Mouse (Mus musculus) heart, embryonic 10.5 days (tissue): ENCODE results near the gene Sox5. TPM values are rescaled to one million over a fixed set of nuclear protein-coding genes. Genes with fewer than 3 reads are reported as not detected.

Experiments
- DNase-seq: peaks from one replicate; pipeline ENCODE4 v3.0.0-alpha.2; 2017; ENCODE audit warnings: low spot score
- H3K27ac ChIP-seq: fragments of 300-500 bp; sonication (generic); 2 replicates; pipeline ENCODE4 v1.5.1; 2016; ENCODE audit warnings: mild to moderate bottlenecking
- H3K27me3 ChIP-seq: fragments of 300-500 bp; sonication (generic); 2 replicates; pipeline ENCODE4 v1.6.1; 2016; ENCODE audit warnings: mild to moderate bottlenecking; ENCODE audit not compliant: poor library complexity, insufficient read depth, severe bottlenecking
- H3K36me3 ChIP-seq: fragments of 300-500 bp; sonication (generic); 2 replicates; pipeline ENCODE4 v1.6.1; 2016; ENCODE audit warnings: mild to moderate bottlenecking, moderate library complexity
- H3K4me1 ChIP-seq: fragments of 300-500 bp; sonication (generic); 2 replicates; pipeline ENCODE4 v1.6.1; 2016; ENCODE audit warnings: mild to moderate bottlenecking
- H3K4me3 ChIP-seq: fragments of 300-500 bp; sonication (generic); 2 replicates; pipeline ENCODE4 v1.5.1; 2016; ENCODE audit warnings: mild to moderate bottlenecking, moderate library complexity
- H3K9me3 ChIP-seq: fragments of 300-500 bp; sonication (generic); 2 replicates; pipeline ENCODE4 v1.6.1; 2016; ENCODE audit warnings: mild to moderate bottlenecking, moderate library complexity
- WGBS: fragments of 180-500 bp; shearing (Covaris S2); methylation state at CpG from one replicate; pipeline ENCODE4 v1.1.7; 2016; 5-methylcytosine and 5-hydroxymethylcytosine counted together
- polyA plus RNA-seq: library from polyadenylated mRNA; unstranded; fragments of >200 nt; fragmentation: Nextera tagmentation; extraction: Ambion mirVana; gene quantifications from 2 replicates; pipeline ENCODE4 v1.2.1, GENCODE M21; 2016

Gene Sox5
- polyA plus RNA-seq, 1 experiment from 2014 or later = 17.1 TPM

GRCm38 (mm10) chr6:143960487-143960886 is 821.3 kb downstream of the Sox5 start:
- Histone ChIP-seq H3K36me3 (no peaks in the 10 kb centered on the region), H3K4me1 (no peaks in the 10 kb centered on the region), H3K27me3 (no peaks in the 10 kb centered on the region), H3K9me3 (no peaks in the 10 kb centered on the region), H3K27ac (no peak overlapping the region), H3K4me3 (no peak overlapping the region)
- no peak for DNase-seq
- WGBS = 91% methylated on average over 11 of the region's 11 CpGs

- no peaks in the 10 kb centered on the region for H3K9me3 ChIP-seq
- no peaks in the 10 kb centered on the region for H3K4me1 ChIP-seq
- H3K36me3 ChIP-seq = no peaks in the 10 kb centered on the region
- H3K27me3 ChIP-seq = no peaks in the 10 kb centered on the region
- no peak for DNase-seq
- WGBS = 85% methylated on average over 8 of the region's 8 CpGs
- no peak overlapping the region for H3K27ac ChIP-seq
- H3K4me3 ChIP-seq = no peak overlapping the region
Observed at GRCm38 (mm10) chr6:143960081-143960480, 821.7 kb downstream of the Sox5 start.

- Histone ChIP-seq H3K4me1 (no peaks in the 10 kb centered on the region), H3K9me3 (no peaks in the 10 kb centered on the region), H3K27ac (no peak overlapping the region), H3K36me3 (no peaks in the 10 kb centered on the region), H3K4me3 (no peak overlapping the region), H3K27me3 (no peaks in the 10 kb centered on the region)
- DNase-seq = no peak
- 73% methylated on average over 7 of the region's 7 CpGs for WGBS
Observed at GRCm38 (mm10) chr6:143958372-143958771, 823.4 kb downstream of the Sox5 start.

GRCm38 (mm10) chr6:143957063-143957462 is 824.7 kb downstream of the Sox5 start:
- H3K27ac ChIP-seq = no peak overlapping the region
- H3K36me3 ChIP-seq = no peaks in the 10 kb centered on the region
- H3K4me3 ChIP-seq = no peak overlapping the region
- no peak for DNase-seq
- no peaks in the 10 kb centered on the region for H3K27me3 ChIP-seq
- H3K9me3 ChIP-seq = no peaks in the 10 kb centered on the region
- H3K4me1 ChIP-seq = no peaks in the 10 kb centered on the region
- 73% methylated on average over 5 of the region's 5 CpGs for WGBS

DNA sequence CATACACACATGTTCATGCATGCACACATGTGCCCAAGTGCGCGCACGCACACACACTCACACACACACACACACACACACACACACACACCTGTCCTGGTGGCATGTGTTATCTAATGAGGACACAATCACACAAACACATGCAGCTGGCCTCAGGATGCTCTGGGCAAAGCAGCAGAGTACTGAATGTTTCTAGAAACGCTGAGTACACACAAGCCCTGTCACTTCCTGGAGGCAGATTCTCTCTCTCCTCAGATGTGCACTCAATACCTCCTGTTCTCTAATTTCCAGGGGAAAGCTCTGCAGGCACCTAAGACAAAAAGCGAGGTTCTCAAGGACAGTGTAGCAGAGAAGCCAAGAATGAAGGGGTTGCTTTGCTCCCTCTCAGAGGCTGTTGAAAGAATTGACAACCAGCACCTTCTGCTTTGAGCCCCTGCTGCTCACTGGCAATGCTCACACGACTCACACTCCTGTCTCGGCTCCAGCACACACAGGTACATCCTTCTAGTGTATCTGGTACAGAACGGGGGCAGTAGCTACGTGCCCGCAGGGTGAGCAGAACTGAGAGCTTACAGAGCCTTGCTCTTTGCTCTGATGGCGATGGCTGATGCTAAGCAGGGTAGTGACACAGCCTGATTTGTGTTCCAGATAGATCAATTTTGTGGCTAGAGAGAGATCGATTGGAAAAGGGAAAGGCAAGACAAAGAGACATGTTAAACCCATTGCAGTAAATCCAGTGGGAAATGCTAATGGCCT is 833.0 kb downstream of the Sox5 start:
- Histone ChIP-seq H3K27ac (no peak overlapping the region), H3K36me3 (no peaks in the 10 kb centered on the region), H3K4me3 (no peak overlapping the region), H3K9me3 (no peaks in the 10 kb centered on the region), H3K4me1 (0 out of 2 replicates have a peak, but pooled peaks cover 2% of the 10 kb centered on the region), H3K27me3 (no peaks in the 10 kb centered on the region)
- DNase-seq = no peak
- 68% methylated on average over 12 of the region's 12 CpGs for WGBS

DNA sequence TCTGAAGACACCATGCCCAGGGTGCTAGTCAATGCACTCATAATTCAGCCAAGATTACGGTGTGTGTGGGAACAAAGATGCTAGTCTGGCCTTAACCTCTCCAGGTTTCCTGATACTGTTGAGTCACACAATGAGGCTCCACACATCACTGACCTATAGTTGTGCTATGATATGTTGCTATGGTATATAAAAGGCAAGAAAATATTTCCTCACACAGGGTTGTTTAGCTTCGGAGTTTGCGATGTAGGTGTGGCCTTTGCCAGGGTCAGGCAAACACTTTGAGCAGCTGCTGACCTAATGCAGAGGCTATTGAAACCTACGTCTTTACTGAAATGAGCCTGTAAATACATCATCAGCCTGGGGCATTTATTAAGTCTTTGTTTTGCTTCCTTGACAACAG is 833.7 kb downstream of the Sox5 start:
- H3K4me3 ChIP-seq = no peak overlapping the region
- no peak overlapping the region for H3K27ac ChIP-seq
- no peaks in the 10 kb centered on the region for H3K27me3 ChIP-seq
- no peaks in the 10 kb centered on the region for H3K36me3 ChIP-seq
- no peaks in the 10 kb centered on the region for H3K9me3 ChIP-seq
- DNase-seq = no peak
- WGBS = 94% methylated on average over 4 of the region's 4 CpGs
- H3K4me1 ChIP-seq = 0 out of 2 replicates have a peak, but pooled peaks cover 2% of the 10 kb centered on the region

DNA sequence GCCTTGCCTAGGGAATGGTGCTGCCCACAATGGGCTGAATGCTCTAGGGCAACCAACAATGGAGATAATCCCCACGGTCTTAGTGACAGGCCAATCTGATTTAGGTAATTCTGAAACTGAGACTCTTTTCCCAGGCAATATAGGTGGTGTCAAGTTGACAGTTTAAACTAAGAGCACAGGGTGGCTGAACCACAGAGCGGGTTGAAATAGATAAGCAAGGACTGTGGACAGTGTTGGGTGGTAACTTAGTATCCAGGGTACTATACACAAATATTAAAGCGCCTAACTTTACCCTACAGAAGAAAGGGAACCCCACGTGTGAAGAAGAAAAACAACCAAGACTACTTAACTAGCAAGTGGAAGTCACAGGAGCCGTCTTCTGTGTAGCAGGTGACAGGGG is 838.7 kb downstream of the Sox5 start:
- WGBS = 88% methylated on average over 5 of the region's 5 CpGs
- H3K4me1 ChIP-seq = no peaks in the 10 kb centered on the region
- no peak overlapping the region for H3K4me3 ChIP-seq
- H3K9me3 ChIP-seq = no peaks in the 10 kb centered on the region
- H3K27ac ChIP-seq = no peak overlapping the region
- no peaks in the 10 kb centered on the region for H3K36me3 ChIP-seq
- no peaks in the 10 kb centered on the region for H3K27me3 ChIP-seq
- DNase-seq = no peak

GRCm38 (mm10) chr6:143941291-143941785 is 840.4 kb downstream of the Sox5 start:
- no peak overlapping the region for H3K4me3 ChIP-seq
- H3K9me3 ChIP-seq = no peaks in the 10 kb centered on the region
- no peaks in the 10 kb centered on the region for H3K27me3 ChIP-seq
- DNase-seq = peak; percentile 38
- 57% methylated on average over 8 of the region's 8 CpGs for WGBS
- no peak overlapping the region for H3K27ac ChIP-seq
- H3K4me1 ChIP-seq = no peaks in the 10 kb centered on the region
- H3K36me3 ChIP-seq = no peaks in the 10 kb centered on the region

DNA sequence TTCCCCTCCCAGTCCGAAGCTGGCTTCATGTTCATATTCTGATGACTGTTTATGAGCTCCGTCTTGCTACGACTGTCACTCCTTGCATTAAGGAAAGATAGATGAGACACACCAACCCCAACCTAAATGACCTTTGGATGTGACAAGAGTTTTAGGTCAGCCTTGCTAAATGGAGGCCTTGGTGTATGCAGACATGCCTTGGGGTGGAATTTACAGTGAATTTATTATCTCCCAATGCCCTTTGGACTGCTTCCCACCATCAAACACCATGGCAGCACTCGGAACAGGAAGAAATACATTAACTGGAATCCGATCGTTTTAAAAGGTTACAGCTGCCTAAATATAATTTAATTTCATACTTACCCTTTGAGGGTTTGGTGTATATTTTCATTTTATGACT is 858.6 kb downstream of the Sox5 start:
- H3K27ac ChIP-seq = no peak overlapping the region
- no peaks in the 10 kb centered on the region for H3K27me3 ChIP-seq
- H3K4me3 ChIP-seq = no peak overlapping the region
- no peaks in the 10 kb centered on the region for H3K9me3 ChIP-seq
- DNase-seq = peak; percentile 38
- no peaks in the 10 kb centered on the region for H3K4me1 ChIP-seq
- H3K36me3 ChIP-seq = no peaks in the 10 kb centered on the region
- WGBS = 83% methylated on average over 6 of the region's 6 CpGs

- H3K27ac ChIP-seq = no peak overlapping the region
- no peaks in the 10 kb centered on the region for H3K4me1 ChIP-seq
- H3K4me3 ChIP-seq = no peak overlapping the region
- 82% methylated on average over 16 of the region's 16 CpGs for WGBS
- no peaks in the 10 kb centered on the region for H3K9me3 ChIP-seq
- H3K27me3 ChIP-seq = no peaks in the 10 kb centered on the region
- DNase-seq = no peak
- no peaks in the 10 kb centered on the region for H3K36me3 ChIP-seq
Observed at GRCm38 (mm10) chr6:143918405-143918947, 863.3 kb downstream of the Sox5 start.

- no peak for DNase-seq
- Histone ChIP-seq H3K9me3 (no peaks in the 10 kb centered on the region), H3K4me3 (no peak overlapping the region), H3K4me1 (no peaks in the 10 kb centered on the region), H3K36me3 (no peaks in the 10 kb centered on the region), H3K27ac (no peak overlapping the region), H3K27me3 (no peaks in the 10 kb centered on the region)
- WGBS = 70% methylated on average over 10 of the region's 10 CpGs
Observed at GRCm38 (mm10) chr6:143916152-143916735, 865.5 kb downstream of the Sox5 start.

DNA sequence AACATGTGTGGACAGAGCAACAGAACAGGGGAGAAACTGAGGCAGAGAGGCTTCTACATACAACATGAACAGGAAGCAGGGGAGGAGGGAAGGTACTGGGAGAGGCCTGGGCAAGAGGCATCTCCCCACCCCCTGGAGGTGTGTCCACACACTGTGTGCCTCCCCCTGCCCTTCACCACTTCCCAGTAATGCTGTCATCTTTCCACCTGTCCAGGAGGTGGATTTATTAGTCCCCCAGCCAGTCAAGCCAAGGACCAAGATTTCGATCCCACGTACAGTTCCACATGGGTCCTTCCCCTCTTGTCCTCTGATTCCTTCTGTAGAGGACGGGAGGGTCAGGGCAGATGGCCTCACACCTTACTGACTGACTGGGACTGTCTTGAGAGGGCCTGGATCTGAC is 866.1 kb downstream of the Sox5 start:
- Histone ChIP-seq H3K4me1 (no peaks in the 10 kb centered on the region), H3K27me3 (no peaks in the 10 kb centered on the region), H3K36me3 (no peaks in the 10 kb centered on the region), H3K27ac (no peak overlapping the region), H3K9me3 (no peaks in the 10 kb centered on the region), H3K4me3 (no peak overlapping the region)
- WGBS = 86% methylated on average over 3 of the region's 3 CpGs
- DNase-seq = no peak

DNA sequence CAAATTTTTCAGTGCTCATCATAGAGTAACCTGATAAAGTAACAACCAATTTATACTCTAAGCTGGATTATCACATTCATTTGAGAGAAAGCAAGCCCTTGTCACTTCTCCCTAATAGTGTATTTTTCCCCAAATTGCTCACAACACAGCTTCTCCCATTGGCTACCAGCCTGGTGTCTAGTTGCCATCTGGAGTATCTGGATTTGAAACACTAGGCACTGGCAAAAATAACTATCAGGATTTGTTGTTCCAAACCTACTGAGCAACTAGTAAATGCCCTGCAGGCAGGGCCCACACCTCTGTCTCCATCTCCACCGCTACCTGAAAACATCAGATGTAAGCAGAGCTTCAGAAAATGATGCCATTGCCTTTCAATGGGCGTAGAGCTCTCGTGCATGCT is 869.5 kb downstream of the Sox5 start:
- H3K9me3 ChIP-seq = no peaks in the 10 kb centered on the region
- H3K4me1 ChIP-seq = 0 out of 2 replicates have a peak, but pooled peaks cover 4% of the 10 kb centered on the region
- no peak overlapping the region for H3K4me3 ChIP-seq
- H3K27me3 ChIP-seq = no peaks in the 10 kb centered on the region
- no peak for DNase-seq
- no peaks in the 10 kb centered on the region for H3K36me3 ChIP-seq
- H3K27ac ChIP-seq = no peak overlapping the region
- 76% methylated on average over 3 of the region's 3 CpGs for WGBS
